Mouse (Mus musculus) heart, embryonic 11.5 days (tissue): ENCODE results near the gene Scgn. TPM values are rescaled to one million over a fixed set of nuclear protein-coding genes. Genes with fewer than 3 reads are reported as not detected.

Source experiments
- ATAC-seq: fragments of 200-750 bp; cut with Nextera tagmentation; replicated peaks from 2 replicates; pipeline ENCODE4 v1.8.0; 2017; ENCODE audit warnings: moderate library complexity; ENCODE audit not compliant: insufficient number of reproducible peaks, low FRiP score, low TSS enrichment
- H3K27ac ChIP-seq: fragments of 300-500 bp; sonication (generic); 2 replicates; pipeline ENCODE4 v1.5.1; 2014; ENCODE audit warnings: mild to moderate bottlenecking, low read depth, low read length
- H3K27me3 ChIP-seq: fragments of 300-500 bp; sonication (generic); 2 replicates; pipeline ENCODE4 v1.6.1; 2014; ENCODE audit warnings: mild to moderate bottlenecking, low read length, mixed read lengths; ENCODE audit not compliant: control insufficient read depth, insufficient read depth
- H3K36me3 ChIP-seq: fragments of 300-500 bp; sonication (generic); 2 replicates; pipeline ENCODE4 v1.6.1; 2014; ENCODE audit warnings: mild to moderate bottlenecking, low read length, moderate library complexity, mixed read lengths; ENCODE audit not compliant: control insufficient read depth, insufficient read depth
- H3K4me1 ChIP-seq: fragments of 300-500 bp; sonication (generic); 2 replicates; pipeline ENCODE4 v1.6.1; 2014; ENCODE audit warnings: low read length; ENCODE audit not compliant: control insufficient read depth, insufficient read depth
- H3K4me2 ChIP-seq: fragments of 300-500 bp; sonication (generic); 2 replicates; pipeline ENCODE4 v1.6.1; 2014; ENCODE audit warnings: mild to moderate bottlenecking, moderate library complexity
- H3K4me3 ChIP-seq: fragments of 300-500 bp; sonication (generic); 2 replicates; pipeline ENCODE4 v1.5.1; 2014; ENCODE audit warnings: low read depth, low read length
- H3K9ac ChIP-seq: fragments of 300-500 bp; sonication (generic); 2 replicates; pipeline ENCODE4 v1.6.1; 2014; ENCODE audit warnings: mild to moderate bottlenecking, low read depth, low read length, moderate library complexity
- H3K9me3 ChIP-seq: fragments of 300-500 bp; sonication (generic); replicated peaks from 2 replicates; pipeline ENCODE4 v1.6.1; 2016; ENCODE audit warnings: low read length; ENCODE audit not compliant: control insufficient read depth
- WGBS: fragments of 180-500 bp; shearing (Covaris S2); extraction: QIAGEN DNeasy Blood & Tissue Kit; methylation state at CpG from one replicate; pipeline ENCODE4 v1.1.7; 2014; ENCODE audit not compliant: insufficient replicate concordance; 5-methylcytosine and 5-hydroxymethylcytosine counted together
- polyA plus RNA-seq: library from polyadenylated mRNA; unstranded; fragments of >200 nt; fragmentation: Nextera tagmentation; extraction: Ambion mirVana; gene quantifications from 2 replicates; pipeline ENCODE4 v1.2.1, GENCODE M21; 2014

The Scgn gene
- polyA plus RNA-seq, 1 experiment from 2014 or later, result not detected

DNA sequence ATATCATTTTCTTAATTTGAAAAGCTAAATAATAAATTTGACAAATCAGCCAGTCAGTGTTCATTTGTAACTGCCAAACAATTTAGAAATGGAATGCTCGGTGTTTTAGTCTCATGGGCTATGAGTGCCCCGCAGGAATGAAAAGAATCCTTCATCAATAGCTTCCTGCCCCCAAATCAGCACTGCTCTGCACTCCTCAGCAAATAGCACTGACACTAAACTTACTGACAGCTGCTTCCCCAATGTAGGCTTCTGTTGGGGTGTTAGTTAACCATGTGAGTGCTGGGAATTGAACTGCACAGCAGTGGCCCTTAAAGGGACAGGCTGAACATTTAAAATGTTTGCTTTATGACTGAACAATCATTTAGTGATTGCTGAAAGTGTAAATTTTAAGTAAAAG, 31.2 kb downstream of the Scgn start:
- Histone ChIP-seq H3K4me2 (no peak overlapping the region), H3K27ac (no peak overlapping the region), H3K4me1 (no peaks in the 10 kb centered on the region), H3K9ac (no peak overlapping the region), H3K27me3 (no peaks in the 10 kb centered on the region), H3K36me3 (no peaks in the 10 kb centered on the region), H3K4me3 (no peak overlapping the region), H3K9me3 (no peaks in the 10 kb centered on the region)
- WGBS, result 33% methylated on average over 2 of the region's 2 CpGs
- no peak for ATAC-seq

DNA sequence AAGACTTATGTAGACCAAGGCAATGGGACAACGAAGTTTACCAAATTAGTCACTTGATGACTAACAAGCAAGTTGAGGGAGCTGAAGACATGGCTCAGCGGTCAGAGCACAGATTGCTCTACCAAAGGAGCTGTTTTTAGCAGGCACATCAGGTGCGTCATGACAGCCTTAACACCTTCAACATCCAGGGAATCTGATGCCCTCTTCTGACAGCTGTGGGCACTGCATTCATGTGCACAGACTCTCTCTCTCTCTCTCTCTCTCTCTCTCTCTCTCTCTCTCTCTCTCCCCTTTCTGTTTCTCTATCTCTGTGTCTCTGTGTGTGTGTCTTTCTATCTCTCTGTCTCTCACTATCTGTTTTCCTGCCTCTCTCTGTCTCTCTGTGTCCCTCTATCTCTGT, 40.1 kb downstream of the Scgn start:
- Histone ChIP-seq H3K9ac (no peak overlapping the region), H3K4me1 (no peaks in the 10 kb centered on the region), H3K4me3 (no peak overlapping the region), H3K4me2 (no peak overlapping the region), H3K27me3 (peaks cover 2% of the 10 kb centered on the region), H3K27ac (no peak overlapping the region), H3K36me3 (no peaks in the 10 kb centered on the region), H3K9me3 (no peaks in the 10 kb centered on the region)
- no peak for ATAC-seq
- WGBS, result 56% methylated on average over 3 of the region's 3 CpGs

DNA sequence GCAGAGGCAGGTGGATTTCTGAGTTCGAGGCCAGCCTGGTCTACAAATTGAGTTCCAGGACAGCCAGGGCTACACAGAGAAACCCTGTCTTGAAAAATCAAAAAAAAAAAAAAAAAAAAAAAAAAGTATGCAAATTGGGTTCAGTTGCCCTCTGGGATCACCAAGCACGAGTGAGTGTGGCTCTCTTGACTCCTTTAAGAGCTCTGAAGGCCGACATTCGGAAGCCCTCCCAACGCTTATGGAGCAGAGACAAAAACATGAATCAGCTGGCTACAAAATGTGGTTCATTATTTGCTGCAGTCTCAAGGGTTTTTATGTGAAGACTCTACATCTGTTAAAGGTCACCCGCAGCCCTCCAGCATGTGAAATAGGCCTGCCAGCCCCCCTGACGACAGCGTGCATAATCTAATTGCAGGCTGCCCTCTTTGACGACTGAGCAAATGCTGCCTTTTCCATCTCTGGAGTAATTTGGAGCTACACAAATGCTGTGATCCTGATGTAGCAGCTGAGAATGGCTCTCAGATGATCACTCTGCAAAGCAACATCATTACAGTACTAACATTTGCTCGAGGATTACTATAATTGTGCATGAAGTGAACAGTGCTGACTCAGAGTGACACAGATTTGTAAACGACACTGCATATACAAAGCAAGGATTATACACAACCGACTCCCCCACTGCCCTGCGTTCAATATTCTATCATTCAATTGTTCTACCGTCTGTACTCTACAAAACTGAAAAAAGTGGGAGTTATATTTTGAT, 41.3 kb downstream of the Scgn start:
- no peak overlapping the region for H3K4me2 ChIP-seq
- WGBS, result 73% methylated on average over 14 of the region's 14 CpGs
- H3K9me3 ChIP-seq, result no peaks in the 10 kb centered on the region
- peaks cover 2% of the 10 kb centered on the region for H3K27me3 ChIP-seq
- H3K36me3 ChIP-seq, result no peaks in the 10 kb centered on the region
- ATAC-seq, result no peak
- H3K4me1 ChIP-seq, result no peaks in the 10 kb centered on the region
- H3K9ac ChIP-seq, result no peak overlapping the region
- no peak overlapping the region for H3K27ac ChIP-seq
- no peak overlapping the region for H3K4me3 ChIP-seq

DNA sequence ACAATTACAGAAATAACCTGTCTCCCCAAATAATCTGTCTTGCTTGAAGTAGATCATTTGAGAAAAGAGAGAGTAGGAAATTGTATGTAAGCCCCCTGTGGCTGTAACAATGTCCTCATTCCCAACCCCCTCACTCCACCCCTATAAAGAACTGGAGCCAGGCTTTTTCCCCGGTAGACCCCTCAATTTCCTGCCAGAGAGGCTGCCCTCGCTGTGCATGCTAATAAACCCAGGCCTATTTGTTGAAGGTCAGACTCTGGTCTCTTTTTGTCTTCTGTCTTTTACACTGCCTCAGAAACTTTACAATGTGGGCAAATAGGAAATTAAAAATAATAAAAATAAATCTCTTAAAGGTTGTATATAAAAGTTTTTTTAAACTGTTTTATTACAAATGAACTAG, 44.8 kb downstream of the Scgn start:
- ATAC-seq, result no peak
- Histone ChIP-seq H3K4me1 (no peaks in the 10 kb centered on the region), H3K9ac (no peak overlapping the region), H3K4me2 (no peak overlapping the region), H3K36me3 (no peaks in the 10 kb centered on the region), H3K9me3 (no peaks in the 10 kb centered on the region), H3K4me3 (no peak overlapping the region), H3K27me3 (peaks cover 2% of the 10 kb centered on the region), H3K27ac (no peak overlapping the region)
- WGBS, result 59% methylated on average over 2 of the region's 2 CpGs

DNA sequence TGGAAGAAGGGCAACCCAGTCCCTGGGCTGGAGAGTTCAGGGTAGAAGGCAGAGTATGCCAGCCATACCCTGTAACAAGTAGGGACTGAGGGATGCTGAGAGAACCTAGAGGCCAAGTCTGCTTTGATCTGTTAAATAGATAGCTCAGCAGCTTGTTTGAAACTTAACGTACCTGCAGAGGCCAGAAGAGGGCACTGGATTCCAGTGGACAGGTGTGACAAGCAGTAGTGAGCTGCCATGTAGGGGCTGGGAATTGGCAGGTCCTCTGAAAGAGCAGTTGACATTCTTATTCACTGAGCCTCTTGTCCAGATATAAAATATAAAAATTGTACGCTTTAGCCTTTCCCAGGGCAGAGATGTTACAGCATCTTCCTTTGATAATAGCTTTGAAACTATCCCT, 48.2 kb downstream of the Scgn start:
- 53% methylated on average over 2 of the region's 2 CpGs for WGBS
- Histone ChIP-seq H3K9me3 (no peaks in the 10 kb centered on the region), H3K27ac (no peak overlapping the region), H3K36me3 (no peaks in the 10 kb centered on the region), H3K4me2 (no peak overlapping the region), H3K4me1 (no peaks in the 10 kb centered on the region), H3K4me3 (no peak overlapping the region), H3K9ac (no peak overlapping the region), H3K27me3 (no peaks in the 10 kb centered on the region)
- ATAC-seq, result no peak

DNA sequence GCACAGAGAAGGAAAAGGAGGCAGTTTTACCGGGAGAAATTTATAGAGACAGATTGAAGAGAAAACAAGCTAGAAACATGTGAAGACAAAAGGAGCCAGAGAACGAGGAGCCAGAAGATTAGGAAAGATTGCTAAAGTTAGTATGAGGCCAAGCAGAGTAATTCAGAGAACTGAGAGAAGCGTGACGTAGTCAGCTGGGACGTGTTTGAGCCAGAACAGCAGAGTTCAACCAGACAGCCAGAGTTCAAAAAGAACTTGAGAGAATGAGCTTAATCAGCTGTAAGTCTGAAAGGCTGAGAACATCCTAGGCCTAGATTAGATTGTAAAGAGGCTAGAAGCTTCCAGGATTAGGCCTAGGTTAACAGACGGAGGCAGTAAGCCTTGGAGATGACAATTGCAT, 50.7 kb downstream of the Scgn start:
- H3K4me2 ChIP-seq, result no peak overlapping the region
- no peaks in the 10 kb centered on the region for H3K9me3 ChIP-seq
- H3K4me3 ChIP-seq, result no peak overlapping the region
- no peak for ATAC-seq
- no peaks in the 10 kb centered on the region for H3K4me1 ChIP-seq
- H3K9ac ChIP-seq, result no peak overlapping the region
- no peaks in the 10 kb centered on the region for H3K36me3 ChIP-seq
- H3K27ac ChIP-seq, result no peak overlapping the region
- WGBS, result 38% methylated on average over 6 of the region's 6 CpGs
- no peaks in the 10 kb centered on the region for H3K27me3 ChIP-seq

DNA sequence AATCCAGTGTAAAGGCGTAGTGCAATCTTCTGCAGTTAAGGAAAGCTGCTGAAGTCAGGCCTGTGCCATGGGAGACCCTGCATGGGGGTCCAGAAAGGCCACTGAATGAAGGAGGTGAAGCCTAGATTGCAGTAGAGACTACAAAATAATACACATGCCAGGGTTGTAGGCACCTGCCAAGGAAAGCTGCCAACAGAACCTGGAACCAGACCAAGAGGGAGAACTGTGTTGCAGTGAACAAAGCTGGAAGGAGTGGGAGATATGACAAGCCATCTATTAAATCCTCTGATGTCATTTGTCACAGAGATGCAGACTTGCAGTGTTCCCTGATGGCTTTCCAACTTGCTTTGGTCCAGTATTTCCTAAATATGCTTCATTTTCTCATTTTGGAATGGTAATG, 52.3 kb downstream of the Scgn start:
- Histone ChIP-seq H3K27ac (no peak overlapping the region), H3K4me2 (no peak overlapping the region), H3K4me3 (no peak overlapping the region), H3K27me3 (no peaks in the 10 kb centered on the region), H3K36me3 (no peaks in the 10 kb centered on the region), H3K9me3 (no peaks in the 10 kb centered on the region), H3K4me1 (no peaks in the 10 kb centered on the region), H3K9ac (no peak overlapping the region)
- ATAC-seq, result no peak
- 90% methylated on average over 1 of the region's 1 CpGs for WGBS

DNA sequence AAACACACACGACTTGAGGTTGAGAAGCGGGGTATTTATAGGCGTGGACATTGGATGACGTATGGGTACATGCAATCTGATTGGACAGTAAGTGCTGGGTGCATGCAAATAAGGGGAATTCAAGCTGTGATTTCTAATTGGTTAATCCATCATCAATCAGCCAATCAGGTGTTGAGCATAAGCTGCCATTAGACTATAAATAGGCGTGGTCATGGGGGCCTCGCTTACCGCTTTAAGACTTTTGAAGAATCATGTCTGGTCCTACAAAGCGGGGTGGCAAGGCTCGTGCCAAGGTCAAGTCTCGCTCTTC, 56.8 kb downstream of the Scgn start, which contains the start of gene Hist1h2aa:
Gene Hist1h2aa (plus strand): TSS at position 252 of the 310 bp plus-strand sequence.
- Histone ChIP-seq H3K4me3 (no peak within 1 kb of the TSS), H3K27me3 (peaks cover 2% of the 10 kb centered on the region; the same call in 1 of the 2 replicates), H3K27ac (no peak within 1 kb of the TSS), H3K36me3 (no peaks in the 10 kb centered on the region), H3K4me2 (no peak within 1 kb of the TSS), H3K4me1 (no peaks in the 10 kb centered on the region), H3K9ac (no peak within 1 kb of the TSS), H3K9me3 (no peaks in the 10 kb centered on the region)
- 84% methylated on average over 10 of the region's 10 CpGs for WGBS
- ATAC-seq, result no peak
